Mouse (Mus musculus): Measurements from ENCODE around the gene 5330417H12Rik.

The 5330417H12Rik gene

DNA sequence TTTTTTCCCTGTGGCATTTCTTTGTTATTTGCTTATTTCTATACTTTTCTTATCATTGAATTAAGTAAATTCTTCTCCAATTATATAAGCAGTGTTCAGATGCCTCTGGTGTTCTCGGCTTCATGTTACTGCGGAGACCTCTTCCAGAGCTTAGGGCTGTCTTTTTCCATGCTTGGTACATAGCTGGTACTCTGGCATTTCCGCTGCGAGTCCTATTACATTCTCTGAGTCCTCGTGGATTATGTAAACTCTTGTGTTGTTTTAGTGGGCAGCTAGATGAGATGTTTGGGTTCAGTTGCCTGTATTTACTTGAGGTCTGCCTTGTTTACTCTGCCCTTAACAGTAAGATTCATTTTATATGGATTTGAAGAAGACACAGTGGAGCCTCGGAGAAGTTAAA lies 820 bp upstream of the 5330417H12Rik start:
- DNase-seq = no peak

DNA sequence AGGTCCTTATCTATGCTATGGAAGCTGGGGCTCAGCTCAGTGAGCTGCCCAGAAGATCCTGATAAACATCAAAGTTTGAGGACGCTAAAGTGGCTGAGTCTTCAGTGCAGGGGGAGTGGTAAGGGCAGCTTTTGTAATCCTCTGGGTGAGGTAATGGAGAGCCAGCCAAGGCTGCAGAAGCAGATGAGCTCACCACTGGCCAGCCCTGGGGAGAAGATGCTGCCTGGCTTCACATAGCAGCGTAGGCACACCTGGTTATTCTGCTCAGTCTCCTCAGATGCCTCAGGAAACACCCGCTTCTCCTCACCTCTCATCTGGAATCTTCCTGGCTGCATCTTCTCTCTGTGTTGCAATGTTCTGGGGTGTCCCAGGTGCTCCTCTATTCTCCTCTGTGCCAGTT lies 529 bp downstream of the 5330417H12Rik start:
- DNase-seq = no peak

DNA sequence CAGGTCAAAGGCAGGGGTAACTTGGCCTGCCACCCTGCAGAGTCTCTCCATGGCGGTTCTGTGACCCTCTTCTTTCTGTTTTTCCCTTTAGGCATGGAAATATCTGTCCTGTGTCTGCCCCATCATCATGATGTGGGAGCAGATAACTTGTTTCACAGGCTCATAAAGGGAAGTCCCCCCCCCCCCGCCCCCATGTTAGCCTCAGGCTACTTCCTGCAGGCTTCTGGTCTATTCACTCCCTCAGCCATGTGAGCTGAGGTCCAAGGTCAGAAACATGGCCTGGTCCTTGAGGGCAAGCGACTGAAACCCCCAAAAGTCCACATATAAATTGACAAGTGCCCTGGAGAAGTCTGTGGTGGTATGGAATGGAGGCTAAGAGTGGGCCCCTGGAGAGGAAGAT lies 4.8 kb downstream of the 5330417H12Rik start:
- DNase-seq = no peak

DNA sequence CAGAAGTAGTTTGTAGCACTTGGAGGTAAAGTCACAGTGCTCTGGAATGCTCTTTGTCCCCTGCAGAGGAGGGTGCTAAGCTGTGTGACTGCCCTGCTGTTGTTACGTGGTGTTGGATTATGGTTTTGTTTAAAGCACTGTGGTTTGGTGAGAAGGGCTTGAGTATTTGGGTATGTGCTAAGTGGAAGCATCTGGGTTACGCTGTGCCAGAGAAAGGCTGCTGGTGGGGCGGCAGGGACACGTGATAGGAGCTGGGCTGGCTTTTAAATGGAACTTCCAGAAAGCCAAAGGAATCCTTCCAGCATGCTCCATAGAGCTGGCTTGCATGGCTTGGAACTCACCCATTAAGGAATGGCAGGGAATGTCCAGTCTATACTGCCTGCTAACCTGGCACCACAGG lies 5.7 kb downstream of the 5330417H12Rik start:
- no peak for DNase-seq

DNA sequence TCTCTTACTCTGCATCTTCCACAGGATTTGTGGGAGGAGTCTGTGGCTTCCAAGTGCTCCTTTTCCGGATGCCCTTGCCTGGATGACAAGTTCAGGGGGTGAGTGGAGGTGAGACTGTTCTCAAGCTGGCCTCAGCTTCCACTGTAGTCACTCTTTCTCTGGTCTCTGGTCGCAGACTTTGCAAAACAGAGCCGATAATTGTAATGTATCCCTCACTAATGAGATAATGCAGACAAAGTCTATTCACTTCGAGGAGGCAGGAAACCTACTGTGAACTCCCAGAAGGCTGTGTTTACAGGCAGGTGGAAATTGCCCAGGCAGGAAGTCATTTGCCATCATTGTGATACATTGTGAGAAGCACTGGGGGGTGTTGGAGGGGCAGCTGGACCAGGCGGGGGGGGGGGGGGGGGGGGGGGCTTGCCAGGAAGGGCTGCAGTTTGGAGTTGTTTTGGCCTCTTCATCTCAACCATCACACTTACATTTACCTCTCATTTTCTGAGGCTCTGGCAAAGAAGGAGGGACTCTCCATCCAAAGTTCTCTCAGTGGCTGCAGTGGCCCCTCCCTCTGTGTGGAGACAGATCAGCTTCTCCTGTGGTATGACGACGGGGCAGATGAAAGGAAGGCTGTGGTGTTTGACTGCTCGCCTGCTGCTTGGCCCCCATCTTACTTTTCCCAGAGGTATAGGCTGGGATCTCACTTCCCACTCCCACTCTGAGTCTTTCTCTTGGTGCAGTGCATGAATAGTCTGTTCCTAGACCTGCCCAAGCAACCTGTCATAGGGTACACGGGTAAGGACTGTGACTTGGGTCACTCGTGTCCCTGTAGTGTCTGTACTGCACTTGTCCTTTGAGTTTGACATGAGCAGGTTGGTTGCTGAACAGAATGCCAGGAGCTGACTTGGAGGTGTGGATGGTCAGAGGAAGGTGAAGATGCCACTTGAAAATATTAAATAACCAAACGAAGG lies 6.7 kb downstream of the 5330417H12Rik start:
- DNase-seq = no peak

DNA sequence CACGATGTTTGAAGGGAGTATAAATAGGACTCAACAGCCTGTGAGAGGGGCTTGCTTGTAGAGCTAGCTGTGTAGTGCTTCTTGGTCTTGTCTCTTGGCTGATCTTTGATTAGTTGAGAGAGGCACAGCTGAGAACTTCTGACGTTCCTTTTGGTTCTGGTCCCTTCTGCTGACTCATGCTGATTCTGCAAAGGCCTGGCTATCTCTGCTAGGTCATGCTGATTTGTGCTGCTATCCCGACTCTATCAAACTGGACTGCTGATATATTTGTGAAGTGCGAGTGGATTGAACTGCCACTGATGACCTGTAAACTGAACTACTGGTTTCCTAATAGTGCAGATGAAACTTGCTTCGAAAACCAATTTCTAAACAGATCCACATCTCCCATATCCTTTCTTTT lies 14.1 kb downstream of the 5330417H12Rik start:
- no peak for DNase-seq

DNA sequence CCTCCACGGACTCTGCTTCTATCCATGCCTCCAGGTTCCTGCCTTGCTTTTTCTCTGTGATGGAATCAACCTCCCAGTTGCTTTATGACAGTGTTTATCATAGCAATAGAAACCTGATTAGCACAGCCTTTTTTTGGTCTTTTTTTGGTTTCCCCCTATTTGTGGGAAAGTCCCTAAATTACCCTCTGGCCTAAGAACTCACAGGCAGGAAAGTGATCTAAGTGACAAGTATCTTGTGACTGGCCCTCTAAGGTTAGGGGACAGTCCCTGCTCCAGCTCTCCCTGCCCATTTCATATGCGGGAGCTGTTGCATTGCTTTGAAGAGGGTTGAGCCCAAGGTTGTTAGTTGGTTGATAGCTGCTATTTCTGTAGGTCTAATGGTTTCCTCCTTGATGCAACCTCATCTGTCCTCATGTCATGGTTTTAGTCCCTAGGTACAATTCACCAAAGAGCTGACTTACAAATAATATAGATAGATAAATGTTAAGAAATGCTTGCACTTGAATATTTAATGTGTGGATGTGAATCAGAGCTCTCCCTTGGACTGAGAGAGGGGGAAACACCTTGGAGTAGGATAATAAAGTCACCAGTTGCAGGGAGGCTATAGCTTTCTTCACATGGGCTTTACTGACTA lies 15.2 kb downstream of the 5330417H12Rik start:
- DNase-seq = no peak

DNA sequence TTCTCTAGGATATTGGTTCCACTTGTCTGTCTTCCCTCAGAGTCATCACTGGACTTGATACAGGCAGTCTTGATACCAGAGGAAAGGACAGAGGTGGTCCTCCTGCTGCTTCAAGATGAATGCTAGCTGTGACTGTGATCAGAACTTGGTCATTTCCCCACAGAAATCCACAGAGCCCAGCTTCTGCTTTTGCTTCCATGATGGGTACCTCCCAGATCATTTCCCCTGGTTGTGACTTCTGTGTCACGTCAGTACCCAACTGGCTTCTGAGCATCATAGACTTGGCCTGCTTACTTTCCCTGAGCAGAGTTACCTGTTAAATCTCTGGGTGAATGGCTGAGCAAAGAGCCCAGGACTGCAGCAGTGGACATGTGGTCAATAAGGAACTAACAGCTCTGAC lies 17.2 kb downstream of the 5330417H12Rik start:
- no peak for DNase-seq

DNA sequence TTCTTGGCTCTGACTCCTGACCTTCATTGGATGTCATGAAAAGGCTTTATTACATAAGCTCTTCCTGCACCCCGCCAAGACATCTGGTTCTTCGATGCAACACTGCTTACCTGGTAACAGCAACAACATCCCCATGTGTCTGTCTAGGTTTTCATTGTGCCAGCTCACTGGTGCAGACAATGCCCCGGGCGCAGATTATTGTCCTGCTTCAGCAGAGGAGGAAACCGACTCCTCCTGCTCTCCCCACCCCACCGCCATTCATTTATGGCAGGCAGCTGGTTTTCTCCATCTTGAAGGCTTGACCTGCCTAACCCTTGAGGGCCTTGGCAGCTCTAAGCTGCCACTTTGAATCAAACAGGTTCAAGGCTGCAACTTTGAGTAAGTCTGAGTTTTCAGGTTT lies 22.0 kb downstream of the 5330417H12Rik start:
- DNase-seq = no peak

DNA sequence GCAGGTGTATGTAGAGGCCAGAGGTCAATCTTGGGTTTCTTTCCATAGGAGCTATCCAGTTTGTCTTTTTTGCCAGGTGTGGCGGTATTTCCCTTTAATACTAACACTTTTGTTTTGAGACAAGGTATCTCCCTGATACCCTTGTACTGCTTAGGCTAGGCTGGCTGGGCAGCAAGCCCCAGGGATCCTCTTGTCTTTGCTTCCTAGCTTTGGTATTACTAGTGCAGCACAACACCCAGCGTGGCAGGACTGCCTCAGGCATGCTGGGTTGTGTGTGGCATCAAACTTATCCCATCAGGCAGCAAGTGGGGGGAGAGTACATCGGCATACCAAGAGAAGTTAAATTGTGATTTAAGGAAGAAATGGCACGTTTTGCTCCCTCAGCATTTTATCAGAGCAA lies 22.5 kb downstream of the 5330417H12Rik start:
- DNase-seq = no peak

DNA sequence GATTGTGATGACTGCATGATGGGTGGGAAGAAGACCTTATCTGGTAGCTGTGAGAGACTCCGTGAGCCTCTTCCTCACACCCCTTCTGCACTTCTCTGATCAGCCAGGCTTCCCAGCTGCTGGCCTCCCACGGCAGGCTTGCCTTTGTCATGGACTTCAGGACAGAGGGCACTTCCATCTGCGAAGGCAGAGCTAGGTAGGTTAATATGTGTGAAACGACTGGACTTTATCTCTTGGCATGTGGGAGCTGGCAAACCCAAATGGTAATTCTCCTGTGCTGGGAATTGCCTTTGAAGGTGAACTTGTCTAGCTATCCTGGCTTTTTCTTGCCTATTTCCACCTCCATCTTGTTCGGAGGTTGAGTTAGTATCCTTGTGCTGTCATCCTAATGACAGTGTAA lies 24.3 kb downstream of the 5330417H12Rik start:
- DNase-seq = no peak

DNA sequence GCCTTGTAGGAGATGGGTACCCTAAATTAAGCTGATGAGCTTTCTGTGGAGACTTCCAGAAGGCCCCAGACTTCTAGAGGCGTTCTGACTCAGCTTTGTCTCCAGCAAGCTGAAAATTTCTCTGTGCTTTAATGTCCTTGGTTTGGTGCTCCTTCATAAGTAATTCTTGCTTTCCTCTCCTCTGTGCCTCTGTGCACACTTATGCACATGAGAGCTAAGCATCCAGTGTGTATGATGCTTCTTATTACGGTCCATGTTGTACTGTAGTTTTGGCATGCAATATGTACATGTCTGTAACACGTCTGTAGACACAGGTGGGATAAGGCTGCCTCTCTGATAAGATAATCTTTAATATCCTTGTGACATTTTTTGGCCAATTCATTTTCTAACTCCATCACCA lies 27.0 kb downstream of the 5330417H12Rik start:
- no peak for DNase-seq

DNA sequence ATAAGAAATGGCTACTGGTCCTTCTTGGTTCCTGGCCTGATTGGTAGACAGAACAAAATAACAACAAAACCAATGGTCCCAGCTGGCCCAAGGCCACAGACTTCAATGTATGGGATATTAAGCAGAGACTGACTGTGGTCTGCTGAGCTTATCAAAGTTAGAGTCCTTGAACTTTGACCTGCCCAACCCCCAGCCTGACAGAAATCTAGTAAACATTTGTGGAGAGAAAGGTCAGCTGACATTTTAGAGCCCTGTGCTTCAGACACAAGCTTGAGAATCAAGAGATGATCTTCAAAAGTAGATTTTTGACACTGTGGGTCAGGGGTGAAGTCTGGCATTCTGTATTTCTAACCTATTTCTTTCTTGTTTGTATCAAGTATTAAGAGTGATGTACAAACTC lies 28.2 kb downstream of the 5330417H12Rik start:
- no peak for DNase-seq

DNA sequence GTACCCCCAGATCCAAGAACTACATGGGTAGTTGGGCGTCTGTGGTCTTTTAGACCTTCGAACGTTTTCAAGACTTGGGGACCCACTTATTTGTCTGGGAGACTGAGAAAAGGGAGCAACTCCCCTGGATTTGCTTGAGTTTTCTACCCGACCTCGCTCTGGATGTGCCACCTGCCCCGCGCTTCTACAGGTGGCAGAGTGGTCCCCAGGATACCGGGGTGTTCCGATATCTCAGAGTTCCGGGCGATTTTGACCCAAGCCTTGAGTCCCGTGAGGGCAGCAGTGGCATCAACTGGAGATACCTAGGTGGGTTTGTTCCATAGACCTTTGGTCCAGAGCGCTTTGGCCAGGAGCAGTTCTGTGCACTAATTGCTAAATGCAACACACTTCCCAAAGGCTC lies 29.5 kb downstream of the 5330417H12Rik start:
- no peak for DNase-seq

DNA sequence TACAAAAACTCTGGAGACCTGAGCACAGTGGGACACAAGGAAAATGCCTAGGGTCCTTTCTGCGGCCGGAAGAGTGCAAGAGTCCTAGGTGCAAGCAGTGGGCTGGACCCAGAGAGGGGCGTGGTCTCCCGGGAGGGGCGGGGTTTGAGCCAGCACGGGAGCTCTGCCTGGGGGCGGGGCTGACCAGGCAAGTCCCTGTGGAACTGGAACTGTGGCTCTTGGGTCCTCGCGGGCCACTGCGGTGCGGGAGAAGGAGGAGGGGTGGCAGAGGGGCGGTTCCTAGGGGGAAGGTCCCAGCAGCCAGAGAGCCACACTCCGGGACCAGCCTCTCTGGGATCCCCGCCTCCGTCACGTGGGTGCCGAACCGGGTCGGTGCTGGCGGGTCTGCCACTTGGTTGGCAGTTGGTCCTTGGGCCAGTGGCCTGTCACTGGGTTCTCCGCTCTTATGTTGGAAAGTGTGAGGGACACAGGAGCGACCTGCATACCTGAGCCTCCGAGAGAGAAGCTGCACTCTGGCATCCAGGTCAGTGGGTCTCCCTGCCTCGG lies 30.0 kb downstream of the 5330417H12Rik start, which contains the start of gene Ppfibp2:
Ppfibp2 (plus strand) TSS at position 351 of the 546 bp plus-strand sequence.
- DNase-seq = peak; percentile 73

DNA sequence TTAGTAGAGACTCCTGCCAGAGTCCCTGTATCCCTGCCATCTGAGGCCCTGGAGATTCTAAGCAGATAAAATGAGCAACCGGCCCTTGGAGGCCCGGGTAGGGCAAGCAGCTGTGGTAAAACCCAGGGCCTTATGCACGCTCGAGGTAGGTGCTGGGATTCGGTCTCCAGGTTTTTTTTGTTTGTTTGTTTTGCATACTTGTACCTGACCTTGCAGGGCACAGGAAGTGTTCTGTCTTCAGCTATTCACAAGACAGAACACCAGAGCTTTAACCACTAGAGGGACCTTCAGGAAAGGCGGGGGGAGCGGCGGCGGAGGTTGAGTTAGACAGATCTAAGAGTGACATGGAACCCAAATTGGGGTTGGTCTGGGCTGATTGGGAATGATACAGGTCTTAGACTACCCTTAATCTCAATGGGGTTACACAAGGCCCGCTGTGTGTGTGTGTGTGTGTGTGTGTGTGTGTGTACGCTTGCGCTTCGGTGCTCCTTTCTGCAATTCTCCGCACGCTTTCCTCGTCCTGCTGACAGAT lies 30.6 kb downstream of the 5330417H12Rik start:
- peak; percentile 29 for DNase-seq

DNA sequence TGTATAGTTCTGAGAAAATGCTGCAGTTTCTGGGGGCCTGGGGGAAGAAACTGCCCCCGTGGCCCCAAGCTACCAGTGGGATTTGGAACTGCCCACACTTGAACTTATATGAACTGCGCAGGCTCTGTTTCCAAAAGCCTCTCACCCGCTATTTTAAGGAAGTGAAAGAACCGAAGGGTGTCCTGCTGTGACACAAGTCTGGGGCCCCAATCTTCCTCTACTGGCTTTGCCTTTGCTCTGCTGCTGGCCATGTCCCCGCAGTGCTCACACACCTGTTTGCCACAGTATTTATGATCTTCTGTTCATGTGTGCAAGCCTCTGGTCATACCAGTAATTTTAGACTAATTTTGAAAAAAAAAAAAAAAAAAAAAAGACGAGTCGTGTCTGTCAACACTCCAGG lies 31.1 kb downstream of the 5330417H12Rik start:
- DNase-seq = no peak

DNA sequence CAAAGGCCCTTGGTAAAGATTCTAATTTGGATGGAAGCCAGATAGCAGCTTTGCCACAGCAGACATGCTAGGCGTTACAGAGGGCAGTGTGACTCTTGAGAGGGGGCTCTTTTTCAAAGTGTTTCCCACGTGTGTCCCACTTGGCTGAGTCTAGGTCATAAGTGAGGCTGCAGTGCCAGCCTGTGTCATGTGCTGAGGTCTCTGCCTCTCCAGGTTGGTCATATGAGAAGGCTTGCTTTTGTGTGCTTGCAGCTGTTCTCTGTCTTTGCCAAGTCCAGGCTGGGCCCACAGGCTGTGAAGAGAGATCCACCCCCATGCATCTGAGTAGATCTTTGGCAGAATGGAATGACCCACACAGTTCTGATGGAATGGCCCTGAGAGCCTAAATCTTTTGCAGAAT lies 32.3 kb downstream of the 5330417H12Rik start:
- no peak for DNase-seq

DNA sequence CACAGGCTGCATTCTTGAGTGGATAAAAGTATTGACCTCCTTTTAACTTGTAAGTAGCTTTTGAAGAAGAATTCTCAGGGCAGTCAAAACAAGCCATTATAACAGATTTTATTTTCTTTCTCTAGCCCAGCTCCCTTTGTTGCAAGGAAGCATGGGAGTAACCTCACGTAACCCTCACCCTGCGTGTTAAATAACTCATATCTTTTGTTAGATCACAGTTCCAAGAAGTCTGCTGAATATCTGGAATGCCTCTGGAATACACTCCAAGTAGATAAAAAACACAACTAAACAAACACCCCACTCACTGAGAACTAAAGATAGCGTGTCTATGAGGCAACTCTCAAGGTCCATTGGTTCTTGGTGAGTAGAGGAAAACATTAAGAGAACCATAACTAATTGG lies 50.7 kb downstream of the 5330417H12Rik start:
- no peak for DNase-seq

Data from right cerebral cortex, postnatal 25 days (tissue).